Mouse (Mus musculus): Measurements from ENCODE around the gene Fgfr2.

Fgfr2 gene

GRCm38 (mm10) chr7:132842455-132842854 is 280.7 kb downstream of the Fgfr2 start:
- DNase-seq (ENCODE audit: low read depth in 2 of 2, low spot score in 2 of 2) = no peak

GRCm38 (mm10) chr7:132841287-132841686 is 281.9 kb downstream of the Fgfr2 start:
- DNase-seq (ENCODE audit: low read depth in 2 of 2, low spot score in 2 of 2) = no peak

GRCm38 (mm10) chr7:132830955-132831354 is 292.2 kb downstream of the Fgfr2 start:
- DNase-seq (ENCODE audit: low read depth in 2 of 2, low spot score in 2 of 2) = no peak

- DNase-seq (ENCODE audit: low read depth in 2 of 2, low spot score in 2 of 2) = no peak
Observed at GRCm38 (mm10) chr7:132824346-132825022, 298.7 kb downstream of the Fgfr2 start.

GRCm38 (mm10) chr7:132823832-132824231 is 299.3 kb downstream of the Fgfr2 start:
- DNase-seq (ENCODE audit: low read depth in 2 of 2, low spot score in 2 of 2) = no peak

GRCm38 (mm10) chr7:132820692-132821091 is 302.5 kb downstream of the Fgfr2 start:
- no peak for DNase-seq (ENCODE audit: low read depth in 2 of 2, low spot score in 2 of 2)

- DNase-seq (ENCODE audit: low read depth in 2 of 2, low spot score in 2 of 2) = no peak
Observed at GRCm38 (mm10) chr7:132817056-132817455, 306.1 kb downstream of the Fgfr2 start.

GRCm38 (mm10) chr7:132816528-132816927 is 306.6 kb downstream of the Fgfr2 start:
- no peak for DNase-seq (ENCODE audit: low read depth in 2 of 2, low spot score in 2 of 2)

GRCm38 (mm10) chr7:132815081-132815480 is 308.1 kb downstream of the Fgfr2 start:
- DNase-seq (ENCODE audit: low read depth in 2 of 2, low spot score in 2 of 2) = no peak

GRCm38 (mm10) chr7:132814089-132814450 is 309.1 kb downstream of the Fgfr2 start:
- no peak for DNase-seq (ENCODE audit: low read depth in 2 of 2, low spot score in 2 of 2)

GRCm38 (mm10) chr7:132813416-132814088 is 309.6 kb downstream of the Fgfr2 start, which contains the start of gene Fam53b:
Gene Fam53b (minus strand): TSS chr7:132813886.
- DNase-seq (ENCODE audit: low read depth in 2 of 2, low spot score in 2 of 2) = peak in 1 of 2 experiments; percentile 35

GRCm38 (mm10) chr7:132812619-132813415 is 310.3 kb downstream of the Fgfr2 start:
- peak; percentile 38 to 40 for DNase-seq (ENCODE audit: low read depth in 2 of 2, low spot score in 2 of 2)

GRCm38 (mm10) chr7:132811716-132812618 is 311.2 kb downstream of the Fgfr2 start:
- DNase-seq (ENCODE audit: low read depth in 2 of 2, low spot score in 2 of 2) = peak; percentile 37 to 39

GRCm38 (mm10) chr7:132810879-132811278 is 312.3 kb downstream of the Fgfr2 start:
- peak; percentile 82 to 88 for DNase-seq (ENCODE audit: low read depth in 2 of 2, low spot score in 2 of 2)

- no peak for DNase-seq (ENCODE audit: low read depth in 2 of 2, low spot score in 2 of 2)
Observed at GRCm38 (mm10) chr7:132810368-132810767, 312.8 kb downstream of the Fgfr2 start.

GRCm38 (mm10) chr7:132809721-132810120 is 313.4 kb downstream of the Fgfr2 start:
- DNase-seq (ENCODE audit: low read depth in 2 of 2, low spot score in 2 of 2) = no peak

- no peak for DNase-seq (ENCODE audit: low read depth in 2 of 2, low spot score in 2 of 2)
Observed at GRCm38 (mm10) chr7:132808841-132809682, 314.1 kb downstream of the Fgfr2 start.

- DNase-seq (ENCODE audit: low read depth in 2 of 2, low spot score in 2 of 2) = no peak
Observed at GRCm38 (mm10) chr7:132808051-132808796, 314.9 kb downstream of the Fgfr2 start.
